Mouse (Mus musculus): ENCODE measurements around the gene Cdc6.

DNA sequence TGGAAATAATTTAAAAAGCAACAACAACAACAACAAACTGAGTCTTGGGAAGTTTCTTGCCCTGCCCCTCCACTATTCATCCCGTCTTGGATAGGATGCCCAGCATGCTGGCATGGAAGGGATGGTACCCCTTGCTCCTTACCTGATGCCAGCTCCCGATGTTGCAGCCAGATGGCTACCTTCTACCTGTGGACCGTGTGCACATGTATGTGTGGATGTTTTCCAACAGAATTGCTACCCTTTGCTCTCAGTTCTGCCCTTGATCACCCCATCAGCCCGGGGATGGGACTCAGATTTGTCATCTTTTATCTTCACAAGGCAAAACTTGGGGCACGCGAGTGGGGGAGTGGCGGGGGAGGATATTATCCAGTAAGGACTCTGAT lies 31.1 kb downstream of the Cdc6 start:
- no peak for TF ChIP-seq CTCF (IDR thresholded peaks at IDR 0.05; ENCODE audit: borderline replicate concordance, insufficient read depth, low read length)
- TF ChIP-seq POLR2A (IDR thresholded peaks at IDR 0.05; ENCODE audit: low read depth, low read length): no peak

All from embryonic fibroblast, embryonic 13.5 days (primary cell).